Mouse (Mus musculus): ENCODE measurements around the gene Hnrnpa1.
"Not testable (repeated sequence)": the region's sequence is repeated elsewhere in the genome, so short reads cannot be mapped to it uniquely, and the experiment has no call there.

The Hnrnpa1 gene

GRCm38 (mm10) chr15:103241071-103242018 lies 1.1 kb downstream of the Hnrnpa1 start:
- DNase-seq = not testable (repeated sequence)

GRCm38 (mm10) chr15:103242885-103243284 lies 2.7 kb downstream of the Hnrnpa1 start:
- DNase-seq = no peak

GRCm38 (mm10) chr15:103245616-103246015 lies 5.4 kb downstream of the Hnrnpa1 start:
- no peak for DNase-seq

- no peak for DNase-seq
These were observed 7.0 kb downstream of the Hnrnpa1 start for GRCm38 (mm10) chr15:103247078-103247781.

GRCm38 (mm10) chr15:103247782-103248400 lies 7.7 kb downstream of the Hnrnpa1 start:
- no peak for DNase-seq

- no peak for DNase-seq
These were observed 8.4 kb downstream of the Hnrnpa1 start for GRCm38 (mm10) chr15:103248401-103249313.

- DNase-seq = not testable (repeated sequence)
These were observed 9.3 kb downstream of the Hnrnpa1 start for GRCm38 (mm10) chr15:103249511-103249910.

GRCm38 (mm10) chr15:103250195-103250740 lies 10.0 kb downstream of the Hnrnpa1 start:
- DNase-seq = no peak

- no peak for DNase-seq
These were observed 11.4 kb downstream of the Hnrnpa1 start for GRCm38 (mm10) chr15:103251595-103251994.

GRCm38 (mm10) chr15:103252660-103253059 lies 12.4 kb downstream of the Hnrnpa1 start:
- DNase-seq = no peak

- no peak for DNase-seq
These were observed 13.1 kb downstream of the Hnrnpa1 start for GRCm38 (mm10) chr15:103253352-103253751.

- no peak for DNase-seq
These were observed 14.9 kb downstream of the Hnrnpa1 start for GRCm38 (mm10) chr15:103255169-103255568.

- DNase-seq = no peak
These were observed 16.2 kb downstream of the Hnrnpa1 start for GRCm38 (mm10) chr15:103256210-103256986.

- DNase-seq = no peak
These were observed 17.8 kb downstream of the Hnrnpa1 start, which contains the start of gene Nfe2 for GRCm38 (mm10) chr15:103257790-103258728. Gene Nfe2 (minus strand): TSS chr15:103258403.

GRCm38 (mm10) chr15:103259162-103259561 lies 18.9 kb downstream of the Hnrnpa1 start:
- no peak for DNase-seq

GRCm38 (mm10) chr15:103259989-103260388 lies 19.8 kb downstream of the Hnrnpa1 start:
- no peak for DNase-seq

- no peak for DNase-seq
These were observed 24.6 kb downstream of the Hnrnpa1 start for GRCm38 (mm10) chr15:103264794-103265193.

GRCm38 (mm10) chr15:103268903-103269302 lies 28.7 kb downstream of the Hnrnpa1 start:
- no peak for DNase-seq

GRCm38 (mm10) chr15:103272419-103273279 lies 32.4 kb downstream of the Hnrnpa1 start, which contains the start of gene Copz1:
Gene Copz1 (plus strand): TSS chr15:103272714.
- DNase-seq = peak; percentile 93

All from cerebellum, adult 11 months (tissue).